1 mouse cellular context compared by ENCODE assay signal in the genomic region with DNA sequence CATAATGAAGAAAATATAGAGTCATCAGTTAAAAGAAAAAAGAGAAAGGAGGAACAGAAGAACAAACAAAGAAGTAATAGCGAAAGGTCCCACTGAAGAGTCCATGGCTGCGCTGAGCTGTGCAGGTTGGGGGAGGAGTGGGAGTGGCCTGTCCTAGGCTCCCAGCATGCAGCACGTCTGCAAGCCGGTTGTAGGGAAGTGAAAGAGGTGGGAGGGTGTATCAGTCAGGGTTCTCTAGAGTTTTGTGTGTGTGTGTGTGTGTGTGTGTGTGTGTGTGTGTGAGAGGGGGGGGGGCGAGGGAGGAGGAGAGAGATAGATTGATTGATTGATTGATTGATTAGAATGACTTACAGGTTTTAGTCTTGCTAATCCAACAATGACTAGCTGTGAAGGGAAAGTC.
A peak's percentile ranks its signal among the peaks of the same experiment; 100 is the strongest.
TF ChIP-seq lines count a peak whose summit lies in the region.

No protein-coding gene starts in this region.

TF ChIP-seq in CH12.LX, 34 proteins besides CTCF, POLR2A, EP300 and RAD21 (continued from another document):
- TF ChIP-seq TCF12 (IDR thresholded peaks at IDR 0.05; ENCODE audit: low read depth, low read length) (peak; percentile 86), GABPA (IDR thresholded peaks at IDR 0.05; ENCODE audit: insufficient replicate concordance, low read depth, low read length) (no peak), TBP (conservative IDR thresholded peaks at IDR 0.05; ENCODE audit: low read depth, low read length) (peak; percentile 83), JUND (conservative IDR thresholded peaks at IDR 0.05; ENCODE audit: low read depth, low read length) (peak; percentile 55), ZC3H11A (IDR thresholded peaks at IDR 0.05; ENCODE audit: low read depth, low read length) (no peak), USF2 (conservative IDR thresholded peaks at IDR 0.05; ENCODE audit: low read depth, low read length) (no peak), ZMIZ1 (IDR thresholded peaks at IDR 0.05; ENCODE audit: low read depth, low read length) (peak; percentile 46; the same call in 1 of the 2 replicates), MYC (IDR thresholded peaks at IDR 0.05; ENCODE audit: low read depth, low read length) (0 out of 2 replicates have a peak, but pooled peaks have one; percentile 35)
